Mouse (Mus musculus): ENCODE data around the gene Olfr456. TPM values are rescaled to one million over a fixed set of nuclear protein-coding genes. Genes with fewer than 3 reads are reported as not detected.

The Olfr456 gene
- polyA plus RNA-seq, 1 experiment from 2014 or later: not detected

Other genes starting within 250 kb of the Olfr456 start
- 12.3 and 13.5 TPM in 2 replicates for gene Gstk1, start 241.3 kb downstream of the Olfr456 start, polyA plus RNA-seq (2015; fragmentation: Nextera tagmentation; extraction: Ambion mirVana)
- 0.23 and 0.48 TPM in 2 replicates for gene Tmem139, start 225.2 kb downstream of the Olfr456 start, polyA plus RNA-seq (2015; fragmentation: Nextera tagmentation; extraction: Ambion mirVana)
- 43.5 and 47.5 TPM in 2 replicates for gene Casp2, start 222.2 kb downstream of the Olfr456 start, polyA plus RNA-seq (2015; fragmentation: Nextera tagmentation; extraction: Ambion mirVana)
- 1.5 and 1.6 TPM in 2 replicates for gene Clcn1, start 200.5 kb downstream of the Olfr456 start, polyA plus RNA-seq (2015; fragmentation: Nextera tagmentation; extraction: Ambion mirVana)
- 5.8 and 6.7 TPM in 2 replicates for gene Fam131b, start 162.6 kb downstream of the Olfr456 start, polyA plus RNA-seq (2015; fragmentation: Nextera tagmentation; extraction: Ambion mirVana)
- 47.5 and 50.1 TPM in 2 replicates for gene Zyx, start 137.6 kb downstream of the Olfr456 start, polyA plus RNA-seq (2015; fragmentation: Nextera tagmentation; extraction: Ambion mirVana)
- 0.31 and 0.68 TPM in 2 replicates for gene Epha1, start 113.9 kb downstream of the Olfr456 start, polyA plus RNA-seq (2015; fragmentation: Nextera tagmentation; extraction: Ambion mirVana)
- not detected in 2 replicates for gene Tas2r143, start 87.0 kb downstream of the Olfr456 start, polyA plus RNA-seq (2015; fragmentation: Nextera tagmentation; extraction: Ambion mirVana)
- gene Tas2r135, start 81.8 kb downstream of the Olfr456 start, polyA plus RNA-seq (2015; fragmentation: Nextera tagmentation; extraction: Ambion mirVana): not detected in 2 replicates
- not detected in 2 replicates for gene Tas2r126, start 52.7 kb downstream of the Olfr456 start, polyA plus RNA-seq (2015; fragmentation: Nextera tagmentation; extraction: Ambion mirVana)
- not detected in 2 replicates for gene Olfr458, start 22.0 kb downstream of the Olfr456 start, polyA plus RNA-seq (2015; fragmentation: Nextera tagmentation; extraction: Ambion mirVana)
- 0.04 TPM in 1 of 2 replicates, not detected in the other for gene Olfr457, start 10.9 kb downstream of the Olfr456 start, polyA plus RNA-seq (2015; fragmentation: Nextera tagmentation; extraction: Ambion mirVana)
- not detected in 2 replicates for gene Olfr455, start 60.4 kb upstream of the Olfr456 start, polyA plus RNA-seq (2015; fragmentation: Nextera tagmentation; extraction: Ambion mirVana)
- not detected in 2 replicates for gene Tcaf3, start 110.5 kb upstream of the Olfr456 start, polyA plus RNA-seq (2015; fragmentation: Nextera tagmentation; extraction: Ambion mirVana)
- gene Tcaf2, start 158.0 kb upstream of the Olfr456 start, polyA plus RNA-seq (2015; fragmentation: Nextera tagmentation; extraction: Ambion mirVana): 2.1 and 2.4 TPM in 2 replicates
- 224 and 234 TPM in 2 replicates for gene Tcaf1, start 222.9 kb upstream of the Olfr456 start, polyA plus RNA-seq (2015; fragmentation: Nextera tagmentation; extraction: Ambion mirVana)